Mouse (Mus musculus): Measurements from ENCODE around the gene Casc1.
"Not testable (repeated sequence)": the region's sequence is repeated elsewhere in the genome, so short reads cannot be mapped to it uniquely, and the experiment has no call there.

The Casc1 gene

DNA sequence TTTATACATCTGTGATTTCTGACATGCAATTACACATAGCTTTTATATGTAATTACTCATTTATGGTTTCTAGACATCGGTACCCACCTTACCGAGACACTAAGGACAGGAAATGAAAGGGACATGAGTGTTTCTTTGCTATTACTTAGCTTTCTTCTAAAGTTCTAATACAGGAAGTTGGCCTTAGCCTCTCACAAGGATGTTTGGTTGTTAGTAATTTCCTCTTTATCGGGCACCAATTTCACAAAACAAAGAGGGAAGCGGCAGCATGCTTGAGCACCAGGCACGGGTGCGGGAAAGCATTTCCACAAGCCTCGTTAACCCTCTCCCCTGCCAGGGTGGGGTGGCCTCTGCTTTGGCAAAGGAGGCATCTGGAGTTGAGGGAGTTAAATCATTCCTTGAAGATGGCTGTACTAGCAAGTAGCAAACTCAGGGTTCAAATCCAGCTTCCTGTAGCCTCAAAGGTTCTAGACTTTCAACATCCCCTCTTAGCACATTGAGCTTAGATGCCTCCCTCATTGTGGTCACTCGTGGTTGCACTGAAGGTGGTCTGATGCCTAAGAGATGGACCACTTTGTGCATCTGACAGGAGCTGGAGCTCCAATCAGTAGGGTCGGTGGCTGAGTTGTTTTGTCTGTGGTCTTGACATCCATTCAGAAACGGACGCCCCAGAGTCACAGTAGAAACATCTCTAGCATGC lies 70.9 kb downstream of the Casc1 start:
- DNase-seq (ENCODE audit: low read depth in 2 of 2, low spot score in 2 of 2) = no peak

- no peak for DNase-seq (ENCODE audit: low read depth in 2 of 2, low spot score in 2 of 2)
Measured at GRCm38 (mm10) chr6:145139236-145139635, 71.6 kb downstream of the Casc1 start.

- DNase-seq (ENCODE audit: low read depth in 2 of 2, low spot score in 2 of 2) = no peak
Measured at GRCm38 (mm10) chr6:145136831-145137230, 74.0 kb downstream of the Casc1 start.

GRCm38 (mm10) chr6:145135804-145136203 lies 75.0 kb downstream of the Casc1 start:
- no peak for DNase-seq (ENCODE audit: low read depth in 2 of 2, low spot score in 2 of 2)

- no peak for DNase-seq (ENCODE audit: low read depth in 2 of 2, low spot score in 2 of 2)
Measured at GRCm38 (mm10) chr6:145135295-145135694, 75.5 kb downstream of the Casc1 start.

DNA sequence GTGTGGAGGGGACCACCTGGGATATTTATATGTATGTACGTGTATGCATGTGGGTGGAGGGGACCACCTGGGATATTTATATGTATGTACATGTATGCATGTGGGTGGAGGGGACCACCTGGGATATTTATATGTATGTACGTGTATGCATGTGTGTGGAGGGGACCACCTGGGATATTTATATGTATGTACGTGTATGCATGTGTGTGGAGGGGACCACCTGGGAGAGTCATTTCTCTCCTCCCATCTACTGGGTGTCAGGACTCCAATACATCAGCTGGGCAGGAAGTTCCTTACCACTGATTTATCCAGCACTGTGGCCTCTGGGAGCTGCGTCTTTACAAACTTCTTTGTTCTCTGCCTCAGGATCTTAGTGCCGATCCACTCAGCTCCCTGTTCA lies 77.8 kb downstream of the Casc1 start:
- DNase-seq (ENCODE audit: low read depth in 2 of 2, low spot score in 2 of 2) = not testable (repeated sequence)

DNA sequence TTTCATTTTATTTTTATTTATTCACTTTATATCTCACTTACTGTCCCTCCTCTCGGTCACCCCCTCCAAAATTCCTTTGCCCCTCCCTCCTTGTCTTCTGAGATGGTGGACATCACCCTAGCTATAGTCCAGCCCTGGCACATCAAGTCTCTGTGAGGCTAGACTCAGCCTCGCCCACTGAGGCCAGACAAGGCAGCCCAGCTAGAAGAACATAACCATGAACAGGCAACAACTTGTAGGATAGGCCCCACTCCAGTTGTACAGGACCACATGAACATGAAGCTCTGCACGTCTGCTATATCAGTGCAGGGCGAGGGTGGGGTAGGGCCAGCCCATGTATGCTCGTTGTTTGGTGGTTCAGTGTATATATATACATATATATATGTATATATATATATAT lies 78.8 kb downstream of the Casc1 start:
- DNase-seq (ENCODE audit: low read depth in 2 of 2, low spot score in 2 of 2) = no peak

GRCm38 (mm10) chr6:145129563-145129962 lies 81.2 kb downstream of the Casc1 start:
- no peak for DNase-seq (ENCODE audit: low read depth in 2 of 2, low spot score in 2 of 2)

DNA sequence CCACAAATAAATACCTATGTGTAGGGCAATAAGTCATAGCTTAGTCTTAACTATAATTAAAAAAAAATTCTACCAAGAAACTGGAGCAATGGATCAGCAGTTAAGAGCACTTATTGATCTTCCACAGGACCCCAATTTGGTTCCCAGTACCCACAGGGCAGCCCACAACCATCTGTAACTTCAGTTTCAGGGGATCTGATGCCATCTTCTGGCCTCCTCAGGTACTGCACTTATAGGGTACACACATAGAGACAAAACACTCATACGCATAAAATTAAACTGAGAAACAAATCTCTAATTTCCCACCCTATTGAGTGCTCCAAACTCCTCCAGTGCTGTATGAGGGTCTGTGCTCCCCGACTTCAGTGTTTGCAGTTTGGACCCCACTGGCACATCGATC lies 83.2 kb downstream of the Casc1 start:
- no peak for DNase-seq (ENCODE audit: low read depth in 2 of 2, low spot score in 2 of 2)

- no peak for DNase-seq (ENCODE audit: low read depth in 2 of 2, low spot score in 2 of 2)
Measured at GRCm38 (mm10) chr6:145125591-145126113, 85.2 kb downstream of the Casc1 start.
